Mouse (Mus musculus): ENCODE data around the gene Gm47969.

GRCm38 (mm10) chr1:83015329-83015879, 29.3 kb upstream of the Gm47969 start:
- no peak for TF ChIP-seq CTCF (IDR thresholded peaks at IDR 0.05; ENCODE audit: control insufficient read depth, insufficient read depth, insufficient replicate concordance, low read depth, low read length)
- TF ChIP-seq POLR2A (IDR thresholded peaks at IDR 0.05; ENCODE audit: control insufficient read depth, low read depth, low read length): no peak
